Mouse (Mus musculus): ENCODE measurements around the gene Kank4. TPM values are rescaled to one million over a fixed set of nuclear protein-coding genes. Genes with fewer than 3 reads are reported as not detected.
A peak's percentile ranks its signal among the peaks of the same experiment; 100 is the strongest.
"Not testable (repeated sequence)": the region's sequence is repeated elsewhere in the genome, so short reads cannot be mapped to it uniquely, and the experiment has no call there.

The Kank4 gene
- polyA plus RNA-seq, 1 experiment from 2014 or later = 3.0 TPM

DNA sequence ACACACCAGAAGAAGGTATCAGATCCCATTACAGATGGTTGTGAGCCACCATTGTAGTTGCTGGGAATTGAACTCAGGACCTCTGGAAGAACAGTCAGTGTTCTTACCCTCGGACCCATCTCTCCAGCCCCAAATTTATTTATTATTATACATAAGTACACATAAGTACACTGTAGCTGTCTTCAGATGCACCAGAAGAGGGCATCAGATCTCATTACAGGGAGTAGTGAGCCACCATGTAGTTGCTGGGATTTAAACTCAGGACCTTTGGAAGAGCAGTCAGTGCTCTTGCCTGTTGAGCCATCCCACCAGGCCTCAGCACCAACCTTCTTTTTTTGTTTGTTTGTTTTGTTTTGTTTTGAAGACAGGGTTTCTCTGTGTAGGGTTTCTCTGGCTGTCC, 92.7 kb downstream of the Kank4 start:
- H3K27me3 ChIP-seq (ENCODE audit: control insufficient read depth, insufficient read depth, low read length) = peaks cover 22% of the 10 kb centered on the region
- not testable (repeated sequence) for H3K9me3 ChIP-seq (ENCODE audit: control insufficient read depth, low read length); H3K36me3 ChIP-seq (ENCODE audit: control insufficient read depth, insufficient read depth, low read length); H3K9ac ChIP-seq (ENCODE audit: low read length); H3K4me1 ChIP-seq (ENCODE audit: control insufficient read depth, insufficient read depth, low read length); H3K27ac ChIP-seq (replicated peaks; ENCODE audit: low read depth, low read length); H3K4me2 ChIP-seq (ENCODE audit: low read depth, severe bottlenecking); DNase-seq (ENCODE audit: low spot score); ATAC-seq (ENCODE audit: insufficient number of reproducible peaks, low FRiP score, low TSS enrichment, low read depth); H3K4me3 ChIP-seq (ENCODE audit: low read depth, low read length)
- WGBS = 93% methylated on average over 1 of the region's 1 CpGs

DNA sequence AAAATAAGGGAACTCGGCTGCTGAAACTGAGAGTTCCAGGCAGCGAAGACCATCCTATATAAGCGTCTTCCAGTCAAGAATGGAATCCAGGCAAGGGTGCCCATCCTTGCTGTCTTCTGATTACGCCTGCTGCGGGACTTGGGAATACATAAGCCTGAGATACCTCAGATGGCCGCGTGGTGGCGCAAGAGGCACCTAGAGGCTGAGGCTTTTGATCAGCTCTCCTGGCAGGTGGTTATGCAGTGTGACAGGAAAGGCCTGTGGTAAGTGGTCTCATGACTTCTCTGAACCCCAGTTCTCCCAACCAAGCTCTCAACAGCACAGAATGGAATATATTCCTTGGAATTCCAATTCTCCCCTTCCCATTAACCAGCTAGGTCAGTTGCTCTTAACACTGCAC, 94.9 kb downstream of the Kank4 start:
- Histone ChIP-seq H3K27ac (replicated peaks; ENCODE audit: low read depth, low read length) (no peak overlapping the region), H3K27me3 (ENCODE audit: control insufficient read depth, insufficient read depth, low read length) (peaks cover 12% of the 10 kb centered on the region), H3K4me2 (ENCODE audit: low read depth, severe bottlenecking) (no peak overlapping the region), H3K36me3 (ENCODE audit: control insufficient read depth, insufficient read depth, low read length) (no peaks in the 10 kb centered on the region), H3K9me3 (ENCODE audit: control insufficient read depth, low read length) (no peaks in the 10 kb centered on the region), H3K4me3 (ENCODE audit: low read depth, low read length) (no peak overlapping the region), H3K9ac (ENCODE audit: low read length) (no peak overlapping the region), H3K4me1 (ENCODE audit: control insufficient read depth, insufficient read depth, low read length) (no peaks in the 10 kb centered on the region; the same call in 1 of the 2 replicates)
- 11% methylated on average over 8 of the region's 8 CpGs for WGBS
- DNase-seq (ENCODE audit: low spot score) = peak; percentile 85
- no peak for ATAC-seq (ENCODE audit: insufficient number of reproducible peaks, low FRiP score, low TSS enrichment, low read depth)

DNA sequence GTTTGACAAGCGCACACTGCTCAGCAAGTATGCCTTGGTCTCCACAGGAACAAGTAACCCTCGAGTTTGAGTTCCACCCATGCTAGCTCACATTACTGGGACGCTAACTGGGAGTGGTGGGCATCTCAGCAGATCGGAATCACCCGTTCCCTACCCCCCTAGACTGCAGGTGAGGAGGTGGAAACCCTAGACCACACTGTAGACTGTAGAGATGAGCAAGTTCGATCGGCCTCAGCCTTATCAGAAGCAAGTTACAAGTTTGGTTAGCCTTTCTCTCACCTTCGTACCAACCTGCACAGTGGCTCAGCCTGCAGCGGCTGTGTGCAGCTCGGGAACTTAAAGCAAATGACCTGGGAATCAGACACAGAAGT, 98.8 kb downstream of the Kank4 start:
- H3K9ac ChIP-seq (ENCODE audit: low read length) = no peak overlapping the region
- WGBS = 86% methylated on average over 10 of the region's 10 CpGs
- ATAC-seq (ENCODE audit: insufficient number of reproducible peaks, low FRiP score, low TSS enrichment, low read depth) (no peak), DNase-seq (ENCODE audit: low spot score) (no peak)
- H3K4me2 ChIP-seq (ENCODE audit: low read depth, severe bottlenecking) = no peak overlapping the region
- H3K27ac ChIP-seq (replicated peaks; ENCODE audit: low read depth, low read length) = no peak overlapping the region
- H3K27me3 ChIP-seq (ENCODE audit: control insufficient read depth, insufficient read depth, low read length) = no peaks in the 10 kb centered on the region
- H3K4me3 ChIP-seq (ENCODE audit: low read depth, low read length) = no peak overlapping the region
- no peaks in the 10 kb centered on the region for H3K36me3 ChIP-seq (ENCODE audit: control insufficient read depth, insufficient read depth, low read length)
- no peaks in the 10 kb centered on the region for H3K4me1 ChIP-seq (ENCODE audit: control insufficient read depth, insufficient read depth, low read length)
- H3K9me3 ChIP-seq (ENCODE audit: control insufficient read depth, low read length) = no peaks in the 10 kb centered on the region

DNA sequence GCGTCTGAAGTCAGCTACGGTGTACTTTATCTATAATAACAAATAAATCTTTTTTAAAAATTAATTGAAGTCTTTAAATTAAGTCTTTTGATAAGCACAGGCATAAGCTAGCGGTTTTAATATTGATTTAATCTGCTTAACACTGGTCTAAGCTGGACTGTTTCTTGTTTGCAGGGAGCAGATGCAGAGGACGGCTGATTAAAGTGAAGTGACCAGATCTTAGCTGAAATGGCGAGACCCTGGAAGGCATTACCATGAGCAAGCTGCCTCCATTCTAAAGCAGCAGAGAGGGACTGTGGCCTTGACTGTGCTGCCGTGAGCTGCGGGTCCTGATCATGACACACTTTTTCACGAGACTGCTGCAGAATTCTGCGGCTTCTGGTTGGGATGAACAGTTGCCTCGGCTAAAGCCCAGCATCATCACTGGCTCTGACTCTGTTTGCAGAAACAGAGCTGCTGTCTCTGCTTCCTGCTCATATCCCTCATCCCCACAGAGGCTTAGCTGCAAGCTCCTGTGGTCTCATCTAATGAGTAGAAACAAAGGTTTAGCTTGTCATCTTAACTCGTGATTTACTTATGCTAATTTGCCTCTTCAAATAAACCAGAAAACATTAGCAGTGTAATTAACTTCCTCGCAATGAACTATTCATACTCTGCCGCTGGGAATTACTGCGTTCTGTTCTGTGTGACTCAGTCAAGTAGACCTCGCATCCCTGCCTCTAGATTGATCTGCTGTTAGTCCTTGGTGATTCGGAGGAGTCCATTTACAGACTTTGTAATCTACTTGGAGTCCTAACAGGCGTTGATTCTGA, 99.4 kb downstream of the Kank4 start:
- H3K4me2 ChIP-seq (ENCODE audit: low read depth, severe bottlenecking) = no peak overlapping the region
- no peak overlapping the region for H3K27ac ChIP-seq (replicated peaks; ENCODE audit: low read depth, low read length)
- no peak overlapping the region for H3K4me3 ChIP-seq (ENCODE audit: low read depth, low read length)
- ATAC-seq (ENCODE audit: insufficient number of reproducible peaks, low FRiP score, low TSS enrichment, low read depth) (no peak), DNase-seq (ENCODE audit: low spot score) (no peak)
- H3K27me3 ChIP-seq (ENCODE audit: control insufficient read depth, insufficient read depth, low read length) = no peaks in the 10 kb centered on the region
- H3K36me3 ChIP-seq (ENCODE audit: control insufficient read depth, insufficient read depth, low read length) = no peaks in the 10 kb centered on the region
- no peaks in the 10 kb centered on the region for H3K9me3 ChIP-seq (ENCODE audit: control insufficient read depth, low read length)
- H3K9ac ChIP-seq (ENCODE audit: low read length) = no peak overlapping the region
- 83% methylated on average over 17 of the region's 17 CpGs for WGBS
- H3K4me1 ChIP-seq (ENCODE audit: control insufficient read depth, insufficient read depth, low read length) = no peaks in the 10 kb centered on the region

DNA sequence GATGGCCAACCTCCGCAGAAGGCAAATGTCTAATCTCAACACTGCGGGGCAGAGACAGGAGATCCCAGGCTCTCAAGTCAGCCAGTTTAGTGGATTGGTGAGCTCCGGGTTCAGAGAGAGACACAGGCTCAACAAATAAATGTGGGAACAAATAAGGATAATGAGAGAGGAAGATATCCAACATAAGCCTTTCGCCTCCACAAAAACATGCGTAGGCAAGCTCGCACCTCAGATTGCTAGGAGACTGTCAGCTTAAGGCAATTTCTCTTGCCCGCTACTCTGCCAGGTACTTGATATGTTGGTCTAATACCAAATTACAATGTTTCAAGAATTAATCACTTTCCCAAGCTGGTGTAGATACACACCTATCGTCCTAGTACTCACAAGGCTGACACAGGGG, 106.4 kb downstream of the Kank4 start:
- Histone ChIP-seq H3K36me3 (ENCODE audit: control insufficient read depth, insufficient read depth, low read length) (no peaks in the 10 kb centered on the region), H3K27me3 (ENCODE audit: control insufficient read depth, insufficient read depth, low read length) (no peaks in the 10 kb centered on the region), H3K9me3 (ENCODE audit: control insufficient read depth, low read length) (no peaks in the 10 kb centered on the region), H3K27ac (replicated peaks; ENCODE audit: low read depth, low read length) (no peak overlapping the region), H3K4me2 (ENCODE audit: low read depth, severe bottlenecking) (no peak overlapping the region), H3K9ac (ENCODE audit: low read length) (no peak overlapping the region), H3K4me3 (ENCODE audit: low read depth, low read length) (no peak overlapping the region), H3K4me1 (ENCODE audit: control insufficient read depth, insufficient read depth, low read length) (no peaks in the 10 kb centered on the region)
- WGBS = 91% methylated on average over 8 of the region's 8 CpGs
- DNase-seq (ENCODE audit: low spot score) (no peak), ATAC-seq (ENCODE audit: insufficient number of reproducible peaks, low FRiP score, low TSS enrichment, low read depth) (no peak)

Other genes starting within 250 kb of the Kank4 start
- 0.23 and 0.36 TPM in 2 replicates for gene L1td1, start 90.8 kb downstream of the Kank4 start, polyA plus RNA-seq (2014; fragmentation: Nextera tagmentation; extraction: Ambion mirVana)
- gene I0C0044D17Rik, start 6.3 kb upstream of the Kank4 start, polyA plus RNA-seq (2014; fragmentation: Nextera tagmentation; extraction: Ambion mirVana) = not detected in 2 replicates
- gene Usp1, start 106.3 kb upstream of the Kank4 start, polyA plus RNA-seq (2014; fragmentation: Nextera tagmentation; extraction: Ambion mirVana) = 132 and 136 TPM in 2 replicates
- 1.4 and 1.7 TPM in 2 replicates for gene Angptl3, start 213.4 kb upstream of the Kank4 start, polyA plus RNA-seq (2014; fragmentation: Nextera tagmentation; extraction: Ambion mirVana)